Mouse (Mus musculus) C2C12 (cell line): ENCODE data around the gene Timm13. TPM values are rescaled to one million over a fixed set of nuclear protein-coding genes. Genes with fewer than 3 reads are reported as not detected.

Experiments
- H3K27me3 ChIP-seq: one replicate; pipeline ENCODE4 v1.6.1; 2011; ENCODE audit not compliant: control insufficient read depth, insufficient read depth, insufficient read length
- H3K36me3 ChIP-seq: one replicate; pipeline ENCODE4 v1.6.1; 2011; ENCODE audit not compliant: control insufficient read depth, insufficient read depth
- H3K4me3 ChIP-seq: one replicate; pipeline ENCODE4 v1.5.1; 2011; ENCODE audit warnings: mild to moderate bottlenecking, control low read depth; ENCODE audit not compliant: poor library complexity, insufficient read depth, severe bottlenecking
- H3K79me2 ChIP-seq: one replicate; pipeline ENCODE4 v1.6.1; 2011; ENCODE audit not compliant: control insufficient read depth, insufficient read depth
- H3K79me3 ChIP-seq: one replicate; pipeline ENCODE4 v1.6.1; 2011; ENCODE audit warnings: low read depth, control low read depth
- H3ac ChIP-seq: one replicate; pipeline ENCODE3; 2011; ENCODE audit warnings: low read depth; ENCODE audit not compliant: control insufficient read depth, insufficient read length
- CEBPB ChIP-seq: IDR thresholded peaks from one replicate; pipeline ENCODE4 v1.6.1; 2011; ENCODE audit warnings: low read depth, mild to moderate bottlenecking, control low read depth, moderate library complexity
- CTCF ChIP-seq: IDR thresholded peaks from one replicate; pipeline ENCODE4 v1.5.1; 2011; ENCODE audit not compliant: control insufficient read depth, insufficient read depth, insufficient read length
- FOSL1 ChIP-seq: IDR thresholded peaks from one replicate; pipeline ENCODE4 v1.8.0; 2011; ENCODE audit warnings: mild to moderate bottlenecking, low read length; ENCODE audit not compliant: poor library complexity, insufficient read depth, severe bottlenecking
- MAX ChIP-seq: IDR thresholded peaks from one replicate; pipeline ENCODE4 v1.6.1; 2011; ENCODE audit warnings: mild to moderate bottlenecking, control low read depth
- MYOD1 ChIP-seq: IDR thresholded peaks from one replicate; pipeline ENCODE4 v1.6.1; 2011; ENCODE audit warnings: low read depth; ENCODE audit not compliant: control insufficient read depth, insufficient read length
- MYOG ChIP-seq: IDR thresholded peaks from one replicate; pipeline ENCODE4 v1.6.1; 2011; ENCODE audit not compliant: control insufficient read depth, insufficient read length; ENCODE audit errors: extremely low read depth
- USF1 ChIP-seq: IDR thresholded peaks from one replicate; pipeline ENCODE4 v1.6.1; 2011; ENCODE audit warnings: low read depth, mild to moderate bottlenecking, control low read depth, moderate library complexity
- polyA plus RNA-seq: library from polyadenylated mRNA; unstranded; fragments of >200 nt; fragmentation: generic; extraction: Trizol; gene quantifications from one replicate; pipeline ENCODE4 v1.2.1, GENCODE M21; 2012; ENCODE audit warnings: missing spikeins

The Timm13 gene
- polyA plus RNA-seq, 1 experiment, result 263 TPM

DNA sequence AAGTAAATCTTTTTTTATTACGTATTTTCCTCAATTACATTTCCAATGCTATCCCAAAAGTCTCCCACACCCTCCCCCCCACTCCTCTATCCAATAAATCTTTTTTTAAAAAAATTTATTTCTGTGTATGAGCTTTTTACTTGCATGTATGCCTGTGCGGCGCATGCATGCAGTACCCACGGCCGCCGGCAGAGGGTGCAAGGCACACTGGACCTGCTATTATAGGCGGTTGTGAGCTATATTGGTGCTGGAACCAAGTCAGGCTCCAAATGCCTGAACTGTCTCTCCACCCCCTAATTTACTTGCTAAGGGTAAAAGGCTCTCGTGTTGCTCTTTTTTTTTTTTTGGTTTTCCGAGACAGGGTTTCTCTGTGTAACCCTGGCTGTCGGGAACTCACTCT is 19.5 kb downstream of the Timm13 start:
- TF ChIP-seq FOSL1 (no peak), CTCF (peak; percentile 92)
- Histone ChIP-seq H3K79me2 (no peaks in the 10 kb centered on the region), H3K79me3 (no peaks in the 10 kb centered on the region), H3K36me3 (no peaks in the 10 kb centered on the region), H3ac (no peak overlapping the region), H3K27me3 (peaks cover 7% of the 10 kb centered on the region), H3K4me3 (no peak overlapping the region)

DNA sequence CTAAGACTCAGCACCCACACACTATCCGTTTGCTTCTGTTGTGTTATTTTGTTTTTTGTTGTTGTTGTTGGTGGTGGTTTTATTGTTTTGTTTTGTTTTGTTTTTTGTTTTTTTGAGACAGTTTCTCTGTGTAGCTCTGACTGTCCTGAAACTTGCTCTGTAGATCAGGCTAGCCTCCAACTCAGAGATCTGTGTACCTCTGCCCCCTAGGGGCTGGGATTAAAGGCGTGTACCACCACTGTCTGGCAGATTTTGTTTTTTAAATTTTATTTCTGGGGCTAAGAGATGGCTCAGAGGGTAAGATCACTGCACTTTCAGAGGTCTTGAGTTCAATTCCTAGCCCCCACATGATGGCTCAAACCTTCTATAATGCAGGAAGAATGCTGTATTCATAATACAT is 19.9 kb downstream of the Timm13 start:
- no peak for TF ChIP-seq MAX
- TF ChIP-seq FOSL1, result no peak
- TF ChIP-seq CEBPB, result no peak
- TF ChIP-seq MYOG, result no peak
- no peak for TF ChIP-seq USF1
- no peak for TF ChIP-seq CTCF
- TF ChIP-seq MYOD1, result no peak
- no peak overlapping the region for H3ac ChIP-seq
- no peaks in the 10 kb centered on the region for H3K79me2 ChIP-seq
- H3K79me3 ChIP-seq, result no peaks in the 10 kb centered on the region
- H3K36me3 ChIP-seq, result no peaks in the 10 kb centered on the region
- no peak overlapping the region for H3K4me3 ChIP-seq
- H3K27me3 ChIP-seq, result peaks cover 7% of the 10 kb centered on the region

DNA sequence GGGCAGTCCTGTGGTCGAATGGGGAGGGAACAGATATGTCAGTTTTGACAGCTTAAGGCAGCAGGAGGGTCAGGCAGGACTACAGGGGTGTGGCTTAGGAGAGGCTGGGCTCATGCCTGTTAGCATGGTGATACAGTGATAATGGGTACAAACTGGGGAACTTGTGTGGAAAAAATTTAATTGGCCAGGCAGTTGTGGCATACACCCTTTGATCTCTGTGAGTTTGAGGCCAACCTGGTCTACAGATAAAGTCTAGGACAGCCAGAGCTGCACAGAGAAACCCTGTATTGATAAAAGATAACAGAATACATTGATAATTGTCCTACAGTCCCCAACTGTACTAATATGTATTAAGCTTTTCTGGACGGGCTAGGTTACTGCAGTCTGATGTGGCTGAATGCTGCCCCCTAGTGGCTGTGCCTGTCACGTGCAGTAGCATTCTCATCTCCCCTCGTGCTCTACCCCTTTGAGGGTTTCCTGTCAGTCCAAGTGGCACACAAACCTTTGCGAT is 20.6 kb downstream of the Timm13 start:
- peak; percentile 84 for TF ChIP-seq USF1
- peak; percentile 96 for TF ChIP-seq MAX
- no peak for TF ChIP-seq FOSL1
- TF ChIP-seq CTCF, result peak; percentile 90
- TF ChIP-seq MYOD1, result no peak
- TF ChIP-seq MYOG, result no peak
- no peak for TF ChIP-seq CEBPB

DNA sequence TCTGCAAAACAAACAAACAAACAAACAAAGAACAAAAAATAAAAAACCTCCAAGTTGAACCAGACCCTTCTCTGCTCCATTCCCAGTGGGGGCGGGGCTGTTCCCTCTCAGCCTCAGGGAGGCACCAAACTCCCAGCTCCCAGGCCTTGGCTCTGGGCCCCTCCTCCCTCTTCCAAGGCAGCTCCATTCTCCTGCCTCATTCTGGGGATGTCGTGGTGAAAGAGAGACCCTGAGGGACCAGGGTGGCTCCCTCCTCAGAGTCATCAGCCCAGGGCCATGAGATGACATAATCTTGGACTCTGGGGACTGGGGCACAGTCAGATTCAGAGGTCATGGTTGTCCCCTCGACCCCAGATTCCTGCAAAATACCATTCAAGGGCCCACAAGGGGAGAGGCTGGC is 24.2 kb downstream of the Timm13 start:
- H3K36me3 ChIP-seq, result no peaks in the 10 kb centered on the region
- no peak overlapping the region for H3K4me3 ChIP-seq
- H3K79me2 ChIP-seq, result no peaks in the 10 kb centered on the region
- H3ac ChIP-seq, result no peak overlapping the region
- no peaks in the 10 kb centered on the region for H3K79me3 ChIP-seq
- TF ChIP-seq CEBPB (no peak), USF1 (no peak), MYOD1 (no peak), MYOG (no peak), MAX (no peak), CTCF (no peak), FOSL1 (no peak)
- H3K27me3 ChIP-seq, result peaks cover 4% of the 10 kb centered on the region

More for the DNA sequence above, 20.6 kb downstream of the Timm13 start:
- Histone ChIP-seq H3K27me3 (peaks cover 4% of the 10 kb centered on the region), H3K36me3 (no peaks in the 10 kb centered on the region), H3K79me3 (no peaks in the 10 kb centered on the region), H3K79me2 (no peaks in the 10 kb centered on the region), H3K4me3 (no peak overlapping the region), H3ac (no peak overlapping the region)

DNA sequence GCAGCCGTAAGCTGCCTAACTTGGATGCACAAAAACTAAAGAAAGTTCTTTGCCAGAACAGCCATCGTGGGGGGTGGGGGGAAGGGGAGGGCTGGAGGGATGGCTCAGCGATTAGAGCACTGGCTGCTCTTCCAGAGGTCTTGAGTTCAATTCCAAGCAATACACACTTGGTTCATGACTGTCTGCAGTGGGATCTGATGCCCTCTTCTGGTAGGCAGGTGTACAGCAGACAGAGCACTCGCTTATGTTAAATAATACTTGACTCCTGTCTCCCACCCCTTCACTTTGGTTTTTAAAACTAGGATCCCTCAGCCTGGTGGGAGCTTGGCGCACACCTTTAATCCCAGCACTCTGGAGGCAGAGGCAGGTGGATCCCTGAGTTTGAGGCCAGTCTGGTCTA is 24.7 kb downstream of the Timm13 start:
- H3ac ChIP-seq, result no peak overlapping the region
- H3K4me3 ChIP-seq, result no peak overlapping the region
- no peaks in the 10 kb centered on the region for H3K79me2 ChIP-seq
- H3K27me3 ChIP-seq, result peaks cover 4% of the 10 kb centered on the region
- no peaks in the 10 kb centered on the region for H3K36me3 ChIP-seq
- TF ChIP-seq CEBPB (no peak), MAX (no peak), MYOD1 (no peak), USF1 (no peak), FOSL1 (no peak), CTCF (peak; percentile 63), MYOG (no peak)
- H3K79me3 ChIP-seq, result no peaks in the 10 kb centered on the region

DNA sequence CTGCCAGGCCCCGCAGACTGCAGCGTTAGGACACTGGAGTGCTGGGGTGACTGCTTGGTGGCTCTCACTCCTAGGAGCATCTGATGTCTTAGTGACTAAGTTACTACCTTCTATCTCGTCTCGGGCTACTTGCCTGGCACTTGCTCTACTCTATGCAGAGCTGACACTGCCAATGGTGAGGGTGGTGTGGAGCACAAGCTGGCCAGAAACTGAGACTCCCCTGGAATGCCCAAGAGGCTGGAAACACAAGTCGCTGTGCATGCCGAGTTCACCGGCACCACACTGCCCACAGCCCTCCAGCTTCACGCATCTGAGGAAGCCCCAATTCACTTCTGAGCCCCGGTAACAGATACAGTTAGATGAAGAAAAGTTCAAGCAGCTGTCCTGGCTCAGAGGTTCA is 26.7 kb downstream of the Timm13 start:
- no peak overlapping the region for H3K4me3 ChIP-seq
- no peak overlapping the region for H3ac ChIP-seq
- H3K27me3 ChIP-seq, result peaks cover 4% of the 10 kb centered on the region
- no peaks in the 10 kb centered on the region for H3K79me3 ChIP-seq
- H3K36me3 ChIP-seq, result no peaks in the 10 kb centered on the region
- no peak for TF ChIP-seq MYOD1
- H3K79me2 ChIP-seq, result no peaks in the 10 kb centered on the region
